Mouse (Mus musculus) embryo, embryonic 10.5 days (tissue): ENCODE results near the gene Ndufaf4.
A peak's percentile ranks its signal among the peaks of the same experiment; 100 is the strongest.
"Not testable (repeated sequence)": the region's sequence is repeated elsewhere in the genome, so short reads cannot be mapped to it uniquely, and the experiment has no call there.

ENCODE experiments used
- DNase-seq: peaks from one replicate; pipeline ENCODE4 v3.0.0-alpha.2; 2015; ENCODE audit warnings: low spot score

Gene Ndufaf4

GRCm38 (mm10) chr4:24897851-24898515, at the start of gene Ndufaf4:
TSS of gene Ndufaf4 (plus strand) at chr4:24898083.
- peak; percentile 95 for DNase-seq

- peak; percentile 79 for DNase-seq
Measured at GRCm38 (mm10) chr4:24850401-24851325, 47.2 kb upstream of the Ndufaf4 start, which contains the start of gene Klhl32. TSS of gene Klhl32 (minus strand) at chr4:24851124.

- DNase-seq = no peak
Measured at GRCm38 (mm10) chr4:24865691-24866090, 32.2 kb upstream of the Ndufaf4 start.

GRCm38 (mm10) chr4:24869230-24869629, 28.7 kb upstream of the Ndufaf4 start:
- DNase-seq = no peak

GRCm38 (mm10) chr4:24889386-24889785, 8.5 kb upstream of the Ndufaf4 start:
- not testable (repeated sequence) for DNase-seq

- DNase-seq = not testable (repeated sequence)
Measured at GRCm38 (mm10) chr4:24892293-24892692, 5.6 kb upstream of the Ndufaf4 start.

GRCm38 (mm10) chr4:24894625-24895024, 3.3 kb upstream of the Ndufaf4 start:
- DNase-seq = no peak

- DNase-seq = peak; percentile 85
Measured at GRCm38 (mm10) chr4:24896829-24897228, 1.1 kb upstream of the Ndufaf4 start.

- no peak for DNase-seq
Measured at GRCm38 (mm10) chr4:24897351-24897750, 532 bp upstream of the Ndufaf4 start.

GRCm38 (mm10) chr4:24898636-24899035, 753 bp downstream of the Ndufaf4 start:
- DNase-seq = peak; percentile 10

GRCm38 (mm10) chr4:24899146-24899545, 1.3 kb downstream of the Ndufaf4 start:
- peak; percentile 17 for DNase-seq

- no peak for DNase-seq
Measured at GRCm38 (mm10) chr4:24907745-24908144, 9.9 kb downstream of the Ndufaf4 start.

GRCm38 (mm10) chr4:24915631-24916030, 17.7 kb downstream of the Ndufaf4 start:
- DNase-seq = no peak

GRCm38 (mm10) chr4:24920006-24920577, 22.2 kb downstream of the Ndufaf4 start:
- no peak for DNase-seq

GRCm38 (mm10) chr4:24924726-24925125, 26.8 kb downstream of the Ndufaf4 start:
- DNase-seq = no peak

GRCm38 (mm10) chr4:24928260-24928780, 30.4 kb downstream of the Ndufaf4 start:
- no peak for DNase-seq

GRCm38 (mm10) chr4:24928926-24929325, 31.0 kb downstream of the Ndufaf4 start:
- DNase-seq = no peak

- DNase-seq = no peak
Measured at GRCm38 (mm10) chr4:24942728-24943424, 45.0 kb downstream of the Ndufaf4 start.
